Mouse (Mus musculus) gastrocnemius, postnatal 14 days (tissue): ENCODE measurements at regions not wholly inside any gene's neighbourhood (a gene's known extent, or its start where the extent isn't known, plus 50 kb on each side); places are given as distances from the start of the nearest gene placed in this dataset.

Experiments
- DNase-seq: peaks from one replicate; pipeline ENCODE4 v3.0.0; 2021; ENCODE audit warnings: mixed read lengths
- intact Hi-C: fragments of 180-260 bp; cut with DNase I; formaldehyde crosslinking; loops from one replicate; pipeline ENCODE4 v1.15.1; 2025; ENCODE audit warnings: low total_unique reads

- no peak for DNase-seq
- intact Hi-C loops = no loop called here
Observed at GRCm38 (mm10) chr10:126661095-126661615, 240.0 kb downstream of the Atp23 start.

- DNase-seq = no peak
- intact Hi-C loops = no loop called here
Observed at GRCm38 (mm10) chr10:126660024-126660423, 241.1 kb downstream of the Atp23 start.

- intact Hi-C loops = no loop called here
- DNase-seq = no peak
Observed at GRCm38 (mm10) chr10:126652693-126653092, 248.5 kb downstream of the Atp23 start.

GRCm38 (mm10) chr10:126646587-126646986 is 254.6 kb downstream of the Atp23 start:
- intact Hi-C loops = no loop called here
- no peak for DNase-seq

- DNase-seq = peak; percentile 17
- intact Hi-C loops = no loop called here
Observed at GRCm38 (mm10) chr10:126641792-126642289, 259.3 kb downstream of the Atp23 start.

- intact Hi-C loops = no loop called here
- DNase-seq = no peak
Observed at GRCm38 (mm10) chr10:126634731-126635130, 266.4 kb downstream of the Atp23 start.

GRCm38 (mm10) chr10:126628057-126628456 is 273.1 kb downstream of the Atp23 start:
- DNase-seq = no peak
- intact Hi-C loops = no loop called here

GRCm38 (mm10) chr10:126625466-126625865 is 275.7 kb downstream of the Atp23 start:
- DNase-seq = no peak
- intact Hi-C loops = no loop called here

- intact Hi-C loops = no loop called here
- DNase-seq = no peak
Observed at GRCm38 (mm10) chr10:126620802-126621201, 280.4 kb downstream of the Atp23 start.

GRCm38 (mm10) chr10:126619970-126620369 is 281.2 kb downstream of the Atp23 start:
- no peak for DNase-seq
- intact Hi-C loops = no loop called here

- intact Hi-C loops = no loop called here
- no peak for DNase-seq
Observed at GRCm38 (mm10) chr10:126612226-126612625, 288.9 kb downstream of the Atp23 start.

- no peak for DNase-seq
- intact Hi-C loops = no loop called here
Observed at GRCm38 (mm10) chr10:126610506-126610905, 290.6 kb downstream of the Atp23 start.

- no peak for DNase-seq
Observed at GRCm38 (mm10) chr10:126599686-126600085, 301.5 kb downstream of the Atp23 start.

GRCm38 (mm10) chr10:126568155-126568554 is 333.0 kb downstream of the Atp23 start:
- intact Hi-C loops = no loop called here
- DNase-seq = no peak

More at GRCm38 (mm10) chr10:126599686-126600085, 301.5 kb downstream of the Atp23 start:
- intact Hi-C loops = no loop called here

- intact Hi-C loops = no loop called here
- DNase-seq = no peak
Observed at GRCm38 (mm10) chr10:126565326-126565725, 335.8 kb downstream of the Atp23 start.

- intact Hi-C loops = no loop called here
- no peak for DNase-seq
Observed at GRCm38 (mm10) chr10:126555080-126555479, 346.1 kb downstream of the Atp23 start.

- no peak for DNase-seq
- intact Hi-C loops = loop anchor here (10.0 kb wide), 1 partner anchor 747 kb away; no protein-coding TSS in a partner anchor
Observed at GRCm38 (mm10) chr10:126531950-126532349, 369.2 kb downstream of the Atp23 start.

- no peak for DNase-seq
- intact Hi-C loops = loop anchor here (10.0 kb wide), 1 partner anchor 747 kb away; no protein-coding TSS in a partner anchor
Observed at GRCm38 (mm10) chr10:126531368-126531767, 369.8 kb downstream of the Atp23 start.

GRCm38 (mm10) chr10:126528801-126529200 is 372.4 kb downstream of the Atp23 start:
- intact Hi-C loops = no loop called here
- DNase-seq = no peak

GRCm38 (mm10) chr10:126526186-126526585 is 375.0 kb downstream of the Atp23 start:
- DNase-seq = no peak
- intact Hi-C loops = no loop called here
